Mouse (Mus musculus): ENCODE measurements around the gene Atg4c. TPM values are rescaled to one million over a fixed set of nuclear protein-coding genes. Genes with fewer than 3 reads are reported as not detected.

Gene Atg4c
- polyA plus RNA-seq, 1 experiment from 2014 or later, result 17.0 TPM

- WGBS, result 85% methylated on average over 8 of the region's 8 CpGs
- Histone ChIP-seq H3K27me3 (no peaks in the 10 kb centered on the region), H3K4me3 (no peak overlapping the region), H3K9ac (no peak overlapping the region), H3K36me3 (peaks cover 14% of the 10 kb centered on the region), H3K4me2 (no peak overlapping the region), H3K9me3 (no peaks in the 10 kb centered on the region), H3K4me1 (replicated peaks) (no peaks in the 10 kb centered on the region), H3K27ac (replicated peaks) (no peak overlapping the region)
- 0 out of 2 replicates have a peak, but pooled peaks have one; percentile 59 for ATAC-seq (ENCODE audit: low read depth)
Observed at GRCm38 (mm10) chr4:99235203-99235856, 41.6 kb downstream of the Atg4c start.

GRCm38 (mm10) chr4:99238305-99238704 is 44.6 kb downstream of the Atg4c start:
- Histone ChIP-seq H3K4me2 (no peak overlapping the region), H3K9me3 (no peaks in the 10 kb centered on the region), H3K9ac (no peak overlapping the region), H3K36me3 (peaks cover 14% of the 10 kb centered on the region), H3K4me3 (no peak overlapping the region), H3K27me3 (no peaks in the 10 kb centered on the region), H3K4me1 (replicated peaks) (no peaks in the 10 kb centered on the region), H3K27ac (replicated peaks) (no peak overlapping the region)
- no peak for ATAC-seq (ENCODE audit: low read depth)
- 91% methylated on average over 2 of the region's 2 CpGs for WGBS

GRCm38 (mm10) chr4:99241674-99242073 is 47.9 kb downstream of the Atg4c start:
- Histone ChIP-seq H3K9me3 (no peaks in the 10 kb centered on the region), H3K4me3 (no peak overlapping the region), H3K27ac (replicated peaks) (no peak overlapping the region), H3K36me3 (peaks cover 11% of the 10 kb centered on the region), H3K9ac (no peak overlapping the region), H3K4me1 (replicated peaks) (no peaks in the 10 kb centered on the region), H3K4me2 (no peak overlapping the region), H3K27me3 (no peaks in the 10 kb centered on the region)
- 51% methylated on average over 5 of the region's 5 CpGs for WGBS
- ATAC-seq (ENCODE audit: low read depth), result no peak

- ATAC-seq (ENCODE audit: low read depth), result no peak
- Histone ChIP-seq H3K4me2 (no peak overlapping the region), H3K4me3 (no peak overlapping the region), H3K9ac (no peak overlapping the region), H3K4me1 (replicated peaks) (no peaks in the 10 kb centered on the region), H3K27me3 (no peaks in the 10 kb centered on the region), H3K27ac (replicated peaks) (no peak overlapping the region), H3K9me3 (no peaks in the 10 kb centered on the region), H3K36me3 (no peaks in the 10 kb centered on the region)
- WGBS, result 95% methylated on average over 3 of the region's 3 CpGs
Observed at GRCm38 (mm10) chr4:99249358-99249757, 55.6 kb downstream of the Atg4c start.

GRCm38 (mm10) chr4:99249826-99250225 is 56.1 kb downstream of the Atg4c start:
- no peaks in the 10 kb centered on the region for H3K27me3 ChIP-seq
- ATAC-seq (ENCODE audit: low read depth), result no peak
- no peak overlapping the region for H3K9ac ChIP-seq
- WGBS, result 93% methylated on average over 8 of the region's 8 CpGs
- H3K4me1 ChIP-seq (replicated peaks), result no peaks in the 10 kb centered on the region
- H3K36me3 ChIP-seq, result no peaks in the 10 kb centered on the region
- no peaks in the 10 kb centered on the region for H3K9me3 ChIP-seq
- H3K4me2 ChIP-seq, result no peak overlapping the region
- H3K27ac ChIP-seq (replicated peaks), result no peak overlapping the region
- H3K4me3 ChIP-seq, result no peak overlapping the region

GRCm38 (mm10) chr4:99252957-99253356 is 59.2 kb downstream of the Atg4c start:
- no peak overlapping the region for H3K4me2 ChIP-seq
- ATAC-seq (ENCODE audit: low read depth), result no peak
- no peaks in the 10 kb centered on the region for H3K4me1 ChIP-seq (replicated peaks)
- H3K9ac ChIP-seq, result no peak overlapping the region
- H3K9me3 ChIP-seq, result no peaks in the 10 kb centered on the region
- no peak overlapping the region for H3K4me3 ChIP-seq
- 96% methylated on average over 11 of the region's 11 CpGs for WGBS
- no peak overlapping the region for H3K27ac ChIP-seq (replicated peaks)
- no peaks in the 10 kb centered on the region for H3K36me3 ChIP-seq
- no peaks in the 10 kb centered on the region for H3K27me3 ChIP-seq

GRCm38 (mm10) chr4:99263191-99263590 is 69.5 kb downstream of the Atg4c start:
- Histone ChIP-seq H3K4me1 (replicated peaks) (peaks cover 10% of the 10 kb centered on the region), H3K4me3 (no peak overlapping the region), H3K27me3 (peaks cover 4% of the 10 kb centered on the region; the same call in 1 of the 2 replicates), H3K27ac (replicated peaks) (no peak overlapping the region), H3K36me3 (no peaks in the 10 kb centered on the region), H3K9ac (no peak overlapping the region), H3K4me2 (no peak overlapping the region), H3K9me3 (no peaks in the 10 kb centered on the region)
- 90% methylated on average over 2 of the region's 2 CpGs for WGBS
- no peak for ATAC-seq (ENCODE audit: low read depth)

- Histone ChIP-seq H3K36me3 (no peaks in the 10 kb centered on the region), H3K27ac (replicated peaks) (no peak overlapping the region), H3K4me3 (no peak overlapping the region), H3K27me3 (peaks cover 4% of the 10 kb centered on the region; the same call in 1 of the 2 replicates), H3K4me1 (replicated peaks) (peaks cover 10% of the 10 kb centered on the region), H3K9me3 (no peaks in the 10 kb centered on the region), H3K4me2 (no peak overlapping the region), H3K9ac (no peak overlapping the region)
- 71% methylated on average over 11 of the region's 11 CpGs for WGBS
- no peak for ATAC-seq (ENCODE audit: low read depth)
Observed at GRCm38 (mm10) chr4:99263663-99264062, 69.9 kb downstream of the Atg4c start.

- no peak overlapping the region for H3K9ac ChIP-seq
- peaks cover 10% of the 10 kb centered on the region for H3K4me1 ChIP-seq (replicated peaks)
- no peak overlapping the region for H3K4me3 ChIP-seq
- no peak for ATAC-seq (ENCODE audit: low read depth)
- no peaks in the 10 kb centered on the region for H3K9me3 ChIP-seq
- H3K4me2 ChIP-seq, result no peak overlapping the region
- H3K27me3 ChIP-seq, result peaks cover 4% of the 10 kb centered on the region
- H3K27ac ChIP-seq (replicated peaks), result no peak overlapping the region
- H3K36me3 ChIP-seq, result no peaks in the 10 kb centered on the region
- 68% methylated on average over 10 of the region's 10 CpGs for WGBS
Observed at GRCm38 (mm10) chr4:99266843-99267445, 73.2 kb downstream of the Atg4c start.

GRCm38 (mm10) chr4:99272860-99273259 is 79.1 kb downstream of the Atg4c start:
- ATAC-seq (ENCODE audit: low read depth), result 0 out of 2 replicates have a peak, but pooled peaks have one; percentile 59
- Histone ChIP-seq H3K4me3 (no peak overlapping the region), H3K27ac (replicated peaks) (no peak overlapping the region; the same call in 1 of the 2 replicates), H3K27me3 (no peaks in the 10 kb centered on the region; the same call in 1 of the 2 replicates), H3K4me2 (peak overlapping the region; percentile 42), H3K4me1 (replicated peaks) (peaks cover 20% of the 10 kb centered on the region), H3K9me3 (no peaks in the 10 kb centered on the region), H3K9ac (no peak overlapping the region), H3K36me3 (no peaks in the 10 kb centered on the region)
- 4% methylated on average over 9 of the region's 9 CpGs for WGBS

- peaks cover 20% of the 10 kb centered on the region for H3K4me1 ChIP-seq (replicated peaks)
- H3K4me2 ChIP-seq, result no peak overlapping the region
- no peak overlapping the region for H3K4me3 ChIP-seq
- no peaks in the 10 kb centered on the region; the same call in 1 of the 2 replicates for H3K27me3 ChIP-seq
- H3K9ac ChIP-seq, result no peak overlapping the region
- no peak overlapping the region for H3K27ac ChIP-seq (replicated peaks)
- ATAC-seq (ENCODE audit: low read depth), result no peak
- no peaks in the 10 kb centered on the region for H3K36me3 ChIP-seq
- WGBS, result 75% methylated on average over 3 of the region's 3 CpGs
- no peaks in the 10 kb centered on the region for H3K9me3 ChIP-seq
Observed at GRCm38 (mm10) chr4:99273466-99273865, 79.7 kb downstream of the Atg4c start.

GRCm38 (mm10) chr4:99273979-99274378 is 80.2 kb downstream of the Atg4c start:
- H3K27ac ChIP-seq (replicated peaks), result no peak overlapping the region
- H3K36me3 ChIP-seq, result no peaks in the 10 kb centered on the region
- H3K4me1 ChIP-seq (replicated peaks), result peaks cover 20% of the 10 kb centered on the region
- no peak overlapping the region for H3K9ac ChIP-seq
- peak; percentile 80 for ATAC-seq (ENCODE audit: low read depth)
- H3K27me3 ChIP-seq, result no peaks in the 10 kb centered on the region; the same call in 1 of the 2 replicates
- no peaks in the 10 kb centered on the region for H3K9me3 ChIP-seq
- WGBS, result 26% methylated on average over 7 of the region's 7 CpGs
- H3K4me3 ChIP-seq, result no peak overlapping the region
- H3K4me2 ChIP-seq, result no peak overlapping the region
